Mouse (Mus musculus) left cerebral cortex, adult 8-10 months (tissue): ENCODE data around the gene Rps24. TPM values are rescaled to one million over a fixed set of nuclear protein-coding genes. Genes with fewer than 3 reads are reported as not detected.

ENCODE experiments used
- DNase-seq, 2 experiments: peaks; one replicate each; pipeline ENCODE4 v3.0.0; 2022; ENCODE audit warnings: low spot score in 2 of 2
- total RNA-seq, 4 experiments: library from RNA; stranded (reverse); gene quantifications; 2 replicates each; pipeline ENCODE4 v1.2.4; 2022

Gene Rps24
- total RNA-seq, 4 experiments from 2014 or later: 815 to 882 (median 867) TPM

- no peak for DNase-seq
Observed at GRCm38 (mm10) chr14:24510679-24511078, 23.8 kb downstream of the Rps24 start.

- no peak for DNase-seq
Observed at GRCm38 (mm10) chr14:24512527-24513161, 25.7 kb downstream of the Rps24 start.

GRCm38 (mm10) chr14:24521597-24521996 lies 34.7 kb downstream of the Rps24 start:
- DNase-seq: no peak

- DNase-seq: no peak
Observed at GRCm38 (mm10) chr14:24525137-24525536, 38.2 kb downstream of the Rps24 start.

- no peak for DNase-seq
Observed at GRCm38 (mm10) chr14:24525677-24526415, 38.9 kb downstream of the Rps24 start.

- DNase-seq: no peak
Observed at GRCm38 (mm10) chr14:24526440-24526839, 39.5 kb downstream of the Rps24 start.

GRCm38 (mm10) chr14:24530228-24530627 lies 43.3 kb downstream of the Rps24 start:
- DNase-seq: no peak

GRCm38 (mm10) chr14:24534865-24535545 lies 48.1 kb downstream of the Rps24 start:
- no peak for DNase-seq

- DNase-seq: no peak
Observed at GRCm38 (mm10) chr14:24542901-24543300, 56.0 kb downstream of the Rps24 start.

GRCm38 (mm10) chr14:24544057-24544456 lies 57.1 kb downstream of the Rps24 start:
- DNase-seq: no peak

Other genes with a start within 250 kb of the Rps24 start
- 10 to 100 TPM; 30.9 to 42.0 (median 34.4) TPM for gene Dlg5, start 241.2 kb upstream of the Rps24 start, total RNA-seq
- gene E330034G19Rik, start 193.9 kb upstream of the Rps24 start, total RNA-seq: not detected
- 10 to 100 TPM; 33.4 to 38.9 (median 34.5) TPM for gene Polr3a, start 67 bp upstream of the Rps24 start, total RNA-seq